Mouse (Mus musculus) embryonic facial prominence, embryonic 13.5 days (tissue): ENCODE results near the gene Rc3h1. TPM values are rescaled to one million over a fixed set of nuclear protein-coding genes. Genes with fewer than 3 reads are reported as not detected.
A peak's percentile ranks its signal among the peaks of the same experiment; 100 is the strongest.

Source experiments
- ATAC-seq: fragments of 200-750 bp; cut with Nextera tagmentation; 2 replicates; pipeline ENCODE4 v1.8.0; 2017; ENCODE audit warnings: low read depth; ENCODE audit not compliant: insufficient number of reproducible peaks, insufficient read depth, low FRiP score, low TSS enrichment
- H3K27ac ChIP-seq: fragments of 300-500 bp; sonication (generic); 2 replicates; pipeline ENCODE4 v1.5.1; 2015; ENCODE audit warnings: moderate library complexity, mild to moderate bottlenecking, inconsistent platforms
- H3K27me3 ChIP-seq: fragments of 300-500 bp; sonication (generic); 2 replicates; pipeline ENCODE4 v1.6.1; 2015; ENCODE audit warnings: mild to moderate bottlenecking, inconsistent platforms
- H3K36me3 ChIP-seq: fragments of 300-500 bp; sonication (generic); 2 replicates; pipeline ENCODE4 v1.6.1; 2015; ENCODE audit warnings: mild to moderate bottlenecking, inconsistent platforms
- H3K4me1 ChIP-seq: fragments of 300-500 bp; sonication (generic); 2 replicates; pipeline ENCODE4 v1.6.1; 2015; ENCODE audit warnings: inconsistent platforms
- H3K4me2 ChIP-seq: fragments of 300-500 bp; sonication (generic); 2 replicates; pipeline ENCODE4 v1.6.1; 2015; ENCODE audit warnings: moderate library complexity, mild to moderate bottlenecking, inconsistent platforms
- H3K4me3 ChIP-seq: fragments of 300-500 bp; sonication (generic); 2 replicates; pipeline ENCODE4 v1.5.1; 2015; ENCODE audit warnings: mild to moderate bottlenecking, inconsistent platforms
- H3K9ac ChIP-seq: fragments of 300-500 bp; sonication (generic); 2 replicates; pipeline ENCODE4 v1.6.1; 2015; ENCODE audit warnings: mild to moderate bottlenecking, inconsistent platforms
- H3K9me3 ChIP-seq: fragments of 300-500 bp; sonication (generic); 2 replicates; pipeline ENCODE4 v1.6.1; 2016; ENCODE audit warnings: inconsistent platforms
- WGBS: fragments of 180-500 bp; shearing (Covaris S2); methylation state at CpG from one replicate; pipeline ENCODE4 v1.1.7; 2015; ENCODE audit warnings: mixed read lengths; 5-methylcytosine and 5-hydroxymethylcytosine counted together
- polyA plus RNA-seq: library from polyadenylated mRNA; unstranded; fragments of >200 nt; fragmentation: Nextera tagmentation; extraction: Ambion mirVana; gene quantifications from 2 replicates; pipeline ENCODE4 v1.2.1, GENCODE M21; 2015

Gene Rc3h1
- polyA plus RNA-seq, 1 experiment from 2014 or later = 7.8 TPM

GRCm38 (mm10) chr1:160899701-160900100 lies 6.5 kb upstream of the Rc3h1 start:
- 38% methylated on average over 10 of the region's 10 CpGs for WGBS
- ATAC-seq = 0 out of 2 replicates have a peak, but pooled peaks have one; percentile 52

GRCm38 (mm10) chr1:160904047-160904446 lies 2.2 kb upstream of the Rc3h1 start:
- Histone ChIP-seq H3K9me3 (no peaks in the 10 kb centered on the region), H3K4me3 (no peak overlapping the region), H3K27me3 (no peaks in the 10 kb centered on the region), H3K9ac (no peak overlapping the region), H3K36me3 (no peaks in the 10 kb centered on the region), H3K27ac (no peak overlapping the region), H3K4me1 (peaks cover 3% of the 10 kb centered on the region; the same call in 1 of the 2 replicates), H3K4me2 (no peak overlapping the region)
- no peak for ATAC-seq
- WGBS = 62% methylated on average over 4 of the region's 4 CpGs

More at GRCm38 (mm10) chr1:160899701-160900100, 6.5 kb upstream of the Rc3h1 start:
- Histone ChIP-seq H3K4me1 (no peaks in the 10 kb centered on the region), H3K9me3 (no peaks in the 10 kb centered on the region), H3K4me3 (no peak overlapping the region), H3K9ac (no peak overlapping the region), H3K27me3 (no peaks in the 10 kb centered on the region), H3K27ac (no peak overlapping the region), H3K36me3 (no peaks in the 10 kb centered on the region), H3K4me2 (no peak overlapping the region)

- H3K4me2 ChIP-seq = peak overlapping the region; percentile 67
- H3K9ac ChIP-seq = peak overlapping the region; percentile 95
- H3K27ac ChIP-seq = peak overlapping the region; percentile 91
- H3K4me1 ChIP-seq = peaks cover 5% of the 10 kb centered on the region; the same call in 1 of the 2 replicates
- peak; percentile 71 for ATAC-seq
- peak overlapping the region; percentile 69 for H3K4me3 ChIP-seq
- H3K27me3 ChIP-seq = no peaks in the 10 kb centered on the region
- H3K9me3 ChIP-seq = no peaks in the 10 kb centered on the region
- H3K36me3 ChIP-seq = no peaks in the 10 kb centered on the region
- under 1% methylated on average over 66 of the region's 67 CpGs for WGBS
These were observed 602 bp downstream of the Rc3h1 start for GRCm38 (mm10) chr1:160906558-160907481.

- Histone ChIP-seq H3K4me1 (peaks cover 5% of the 10 kb centered on the region; the same call in 1 of the 2 replicates), H3K4me3 (no peak overlapping the region), H3K4me2 (no peak overlapping the region), H3K9ac (no peak overlapping the region), H3K27me3 (no peaks in the 10 kb centered on the region), H3K36me3 (no peaks in the 10 kb centered on the region), H3K27ac (no peak overlapping the region), H3K9me3 (no peaks in the 10 kb centered on the region)
- WGBS = 92% methylated on average over 1 of the region's 1 CpGs
- no peak for ATAC-seq
These were observed 4.0 kb downstream of the Rc3h1 start for GRCm38 (mm10) chr1:160910176-160910575.

GRCm38 (mm10) chr1:160910812-160911211 lies 4.6 kb downstream of the Rc3h1 start:
- Histone ChIP-seq H3K9me3 (no peaks in the 10 kb centered on the region), H3K36me3 (no peaks in the 10 kb centered on the region), H3K27ac (no peak overlapping the region), H3K4me3 (no peak overlapping the region), H3K4me1 (peaks cover 5% of the 10 kb centered on the region; the same call in 1 of the 2 replicates), H3K4me2 (no peak overlapping the region), H3K27me3 (no peaks in the 10 kb centered on the region), H3K9ac (no peak overlapping the region)
- no peak for ATAC-seq
- 96% methylated on average over 1 of the region's 1 CpGs for WGBS

- no peaks in the 10 kb centered on the region for H3K9me3 ChIP-seq
These were observed 13.2 kb downstream of the Rc3h1 start for GRCm38 (mm10) chr1:160919383-160919782.

GRCm38 (mm10) chr1:160921938-160922337 lies 15.7 kb downstream of the Rc3h1 start:
- no peaks in the 10 kb centered on the region for H3K4me1 ChIP-seq
- H3K36me3 ChIP-seq = no peaks in the 10 kb centered on the region; the same call in 1 of the 2 replicates
- ATAC-seq = no peak
- no peak overlapping the region for H3K9ac ChIP-seq
- no peak overlapping the region for H3K4me2 ChIP-seq
- no peak overlapping the region for H3K27ac ChIP-seq
- H3K4me3 ChIP-seq = no peak overlapping the region
- 96% methylated on average over 1 of the region's 1 CpGs for WGBS
- no peaks in the 10 kb centered on the region for H3K27me3 ChIP-seq
- H3K9me3 ChIP-seq = no peaks in the 10 kb centered on the region

More at GRCm38 (mm10) chr1:160919383-160919782, 13.2 kb downstream of the Rc3h1 start:
- H3K9ac ChIP-seq = no peak overlapping the region
- no peaks in the 10 kb centered on the region for H3K4me1 ChIP-seq
- ATAC-seq = no peak
- no peak overlapping the region for H3K4me3 ChIP-seq
- 100% methylated on average over 1 of the region's 1 CpGs for WGBS
- no peaks in the 10 kb centered on the region for H3K27me3 ChIP-seq
- no peaks in the 10 kb centered on the region; the same call in 1 of the 2 replicates for H3K36me3 ChIP-seq
- no peak overlapping the region for H3K27ac ChIP-seq
- no peak overlapping the region for H3K4me2 ChIP-seq

GRCm38 (mm10) chr1:160931320-160931719 lies 25.1 kb downstream of the Rc3h1 start:
- Histone ChIP-seq H3K9ac (no peak overlapping the region), H3K4me2 (no peak overlapping the region), H3K27ac (no peak overlapping the region), H3K36me3 (peaks cover 20% of the 10 kb centered on the region; the same call in 1 of the 2 replicates), H3K27me3 (no peaks in the 10 kb centered on the region), H3K4me3 (no peak overlapping the region), H3K9me3 (no peaks in the 10 kb centered on the region), H3K4me1 (no peaks in the 10 kb centered on the region)
- no peak for ATAC-seq

- H3K4me2 ChIP-seq = no peak overlapping the region
- peaks cover 30% of the 10 kb centered on the region; the same call in 1 of the 2 replicates for H3K36me3 ChIP-seq
- H3K4me3 ChIP-seq = no peak overlapping the region
- ATAC-seq = 0 out of 2 replicates have a peak, but pooled peaks have one; percentile 26
- 70% methylated on average over 4 of the region's 4 CpGs for WGBS
- no peaks in the 10 kb centered on the region for H3K4me1 ChIP-seq
- H3K9me3 ChIP-seq = no peaks in the 10 kb centered on the region
- no peak overlapping the region for H3K27ac ChIP-seq
- no peak overlapping the region for H3K9ac ChIP-seq
- H3K27me3 ChIP-seq = no peaks in the 10 kb centered on the region
These were observed 27.8 kb downstream of the Rc3h1 start for GRCm38 (mm10) chr1:160933896-160934482.

GRCm38 (mm10) chr1:160935551-160935950 lies 29.3 kb downstream of the Rc3h1 start:
- Histone ChIP-seq H3K4me1 (no peaks in the 10 kb centered on the region), H3K36me3 (peaks cover 34% of the 10 kb centered on the region), H3K27ac (no peak overlapping the region), H3K9me3 (no peaks in the 10 kb centered on the region), H3K27me3 (no peaks in the 10 kb centered on the region), H3K4me2 (no peak overlapping the region), H3K9ac (no peak overlapping the region), H3K4me3 (no peak overlapping the region)
- ATAC-seq = no peak
- WGBS = 87% methylated on average over 6 of the region's 6 CpGs

GRCm38 (mm10) chr1:160963199-160963598 lies 57.0 kb downstream of the Rc3h1 start:
- no peak overlapping the region for H3K4me2 ChIP-seq
- H3K9ac ChIP-seq = no peak overlapping the region
- H3K27me3 ChIP-seq = no peaks in the 10 kb centered on the region
- no peaks in the 10 kb centered on the region for H3K4me1 ChIP-seq
- 96% methylated on average over 7 of the region's 7 CpGs for WGBS
- H3K27ac ChIP-seq = no peak overlapping the region
- H3K9me3 ChIP-seq = no peaks in the 10 kb centered on the region
- ATAC-seq = no peak
- no peak overlapping the region for H3K4me3 ChIP-seq
- H3K36me3 ChIP-seq = peaks cover 68% of the 10 kb centered on the region
